Mouse (Mus musculus): ENCODE data around the gene Amotl1. TPM values are rescaled to one million over a fixed set of nuclear protein-coding genes. Genes with fewer than 3 reads are reported as not detected.

The Amotl1 gene
- polyA plus RNA-seq, 1 experiment, result 36.0 TPM

GRCm38 (mm10) chr9:14607464-14607863 lies 37.4 kb downstream of the Amotl1 start:
- H3K4me1 ChIP-seq (ENCODE audit: control insufficient read depth, insufficient read depth, low read length), result no peaks in the 10 kb centered on the region
- no peak overlapping the region for H3K27ac ChIP-seq (ENCODE audit: insufficient read depth, low read length)
- H3K9ac ChIP-seq (ENCODE audit: low read depth, poor library complexity, severe bottlenecking), result no peak overlapping the region
- no peaks in the 10 kb centered on the region for H3K9me3 ChIP-seq (replicated peaks; ENCODE audit: control insufficient read depth, insufficient read depth, low read length, poor library complexity, severe bottlenecking)
- H3K36me3 ChIP-seq (ENCODE audit: control insufficient read depth, insufficient read depth, low read length, poor library complexity, severe bottlenecking), result no peaks in the 10 kb centered on the region
- TF ChIP-seq CTCF (IDR thresholded peaks at IDR 0.05; ENCODE audit: low read depth, low read length), result no peak
- TF ChIP-seq POLR2A (IDR thresholded peaks at IDR 0.05; ENCODE audit: insufficient read depth, low read length), result no peak
- no peak for TF ChIP-seq EP300 (IDR thresholded peaks at IDR 0.05; ENCODE audit: insufficient read depth, low read depth, low read length)
- no peak overlapping the region for H3K4me3 ChIP-seq (ENCODE audit: low read depth, low read length)
- no peaks in the 10 kb centered on the region for H3K27me3 ChIP-seq (ENCODE audit: control insufficient read depth, insufficient read depth, low read length, poor library complexity, severe bottlenecking)

GRCm38 (mm10) chr9:14605992-14606391 lies 38.9 kb downstream of the Amotl1 start:
- H3K9ac ChIP-seq (ENCODE audit: low read depth, poor library complexity, severe bottlenecking), result no peak overlapping the region

GRCm38 (mm10) chr9:14604363-14604762 lies 40.5 kb downstream of the Amotl1 start:
- Histone ChIP-seq H3K4me3 (ENCODE audit: low read depth, low read length) (no peak overlapping the region), H3K9me3 (replicated peaks; ENCODE audit: control insufficient read depth, insufficient read depth, low read length, poor library complexity, severe bottlenecking) (no peaks in the 10 kb centered on the region), H3K36me3 (ENCODE audit: control insufficient read depth, insufficient read depth, low read length, poor library complexity, severe bottlenecking) (no peaks in the 10 kb centered on the region), H3K27me3 (ENCODE audit: control insufficient read depth, insufficient read depth, low read length, poor library complexity, severe bottlenecking) (no peaks in the 10 kb centered on the region), H3K27ac (ENCODE audit: insufficient read depth, low read length) (no peak overlapping the region), H3K9ac (ENCODE audit: low read depth, poor library complexity, severe bottlenecking) (no peak overlapping the region), H3K4me1 (ENCODE audit: control insufficient read depth, insufficient read depth, low read length) (no peaks in the 10 kb centered on the region)
- TF ChIP-seq EP300 (IDR thresholded peaks at IDR 0.05; ENCODE audit: insufficient read depth, low read depth, low read length), result no peak
- TF ChIP-seq POLR2A (IDR thresholded peaks at IDR 0.05; ENCODE audit: insufficient read depth, low read length), result no peak
- no peak for TF ChIP-seq CTCF (IDR thresholded peaks at IDR 0.05; ENCODE audit: low read depth, low read length)

More at GRCm38 (mm10) chr9:14605992-14606391, 38.9 kb downstream of the Amotl1 start:
- Histone ChIP-seq H3K4me1 (ENCODE audit: control insufficient read depth, insufficient read depth, low read length) (no peaks in the 10 kb centered on the region), H3K9me3 (replicated peaks; ENCODE audit: control insufficient read depth, insufficient read depth, low read length, poor library complexity, severe bottlenecking) (no peaks in the 10 kb centered on the region), H3K27ac (ENCODE audit: insufficient read depth, low read length) (no peak overlapping the region), H3K36me3 (ENCODE audit: control insufficient read depth, insufficient read depth, low read length, poor library complexity, severe bottlenecking) (no peaks in the 10 kb centered on the region), H3K4me3 (ENCODE audit: low read depth, low read length) (no peak overlapping the region), H3K27me3 (ENCODE audit: control insufficient read depth, insufficient read depth, low read length, poor library complexity, severe bottlenecking) (no peaks in the 10 kb centered on the region)
- TF ChIP-seq POLR2A (IDR thresholded peaks at IDR 0.05; ENCODE audit: insufficient read depth, low read length), result no peak
- TF ChIP-seq EP300 (IDR thresholded peaks at IDR 0.05; ENCODE audit: insufficient read depth, low read depth, low read length), result no peak
- no peak for TF ChIP-seq CTCF (IDR thresholded peaks at IDR 0.05; ENCODE audit: low read depth, low read length)

- TF ChIP-seq CTCF (IDR thresholded peaks at IDR 0.05; ENCODE audit: low read depth, low read length) (no peak), POLR2A (IDR thresholded peaks at IDR 0.05; ENCODE audit: insufficient read depth, low read length) (no peak), EP300 (IDR thresholded peaks at IDR 0.05; ENCODE audit: insufficient read depth, low read depth, low read length) (no peak)
- Histone ChIP-seq H3K36me3 (ENCODE audit: control insufficient read depth, insufficient read depth, low read length, poor library complexity, severe bottlenecking) (no peaks in the 10 kb centered on the region), H3K4me1 (ENCODE audit: control insufficient read depth, insufficient read depth, low read length) (no peaks in the 10 kb centered on the region), H3K4me3 (ENCODE audit: low read depth, low read length) (no peak overlapping the region), H3K9ac (ENCODE audit: low read depth, poor library complexity, severe bottlenecking) (no peak overlapping the region), H3K9me3 (replicated peaks; ENCODE audit: control insufficient read depth, insufficient read depth, low read length, poor library complexity, severe bottlenecking) (no peaks in the 10 kb centered on the region), H3K27ac (ENCODE audit: insufficient read depth, low read length) (no peak overlapping the region), H3K27me3 (ENCODE audit: control insufficient read depth, insufficient read depth, low read length, poor library complexity, severe bottlenecking) (no peaks in the 10 kb centered on the region)
These were observed 41.4 kb downstream of the Amotl1 start for GRCm38 (mm10) chr9:14603475-14603874.

- Histone ChIP-seq H3K4me3 (ENCODE audit: low read depth, low read length) (no peak overlapping the region), H3K4me1 (ENCODE audit: control insufficient read depth, insufficient read depth, low read length) (no peaks in the 10 kb centered on the region), H3K9me3 (replicated peaks; ENCODE audit: control insufficient read depth, insufficient read depth, low read length, poor library complexity, severe bottlenecking) (no peaks in the 10 kb centered on the region), H3K27me3 (ENCODE audit: control insufficient read depth, insufficient read depth, low read length, poor library complexity, severe bottlenecking) (no peaks in the 10 kb centered on the region), H3K9ac (ENCODE audit: low read depth, poor library complexity, severe bottlenecking) (no peak overlapping the region), H3K27ac (ENCODE audit: insufficient read depth, low read length) (no peak overlapping the region), H3K36me3 (ENCODE audit: control insufficient read depth, insufficient read depth, low read length, poor library complexity, severe bottlenecking) (no peaks in the 10 kb centered on the region)
- TF ChIP-seq CTCF (IDR thresholded peaks at IDR 0.05; ENCODE audit: low read depth, low read length) (no peak), EP300 (IDR thresholded peaks at IDR 0.05; ENCODE audit: insufficient read depth, low read depth, low read length) (no peak), POLR2A (IDR thresholded peaks at IDR 0.05; ENCODE audit: insufficient read depth, low read length) (no peak)
These were observed 45.1 kb downstream of the Amotl1 start for GRCm38 (mm10) chr9:14599799-14600198.

- TF ChIP-seq EP300 (IDR thresholded peaks at IDR 0.05; ENCODE audit: insufficient read depth, low read depth, low read length), result no peak
- TF ChIP-seq POLR2A (IDR thresholded peaks at IDR 0.05; ENCODE audit: insufficient read depth, low read length), result no peak
- no peak for TF ChIP-seq CTCF (IDR thresholded peaks at IDR 0.05; ENCODE audit: low read depth, low read length)
- Histone ChIP-seq H3K4me1 (ENCODE audit: control insufficient read depth, insufficient read depth, low read length) (no peaks in the 10 kb centered on the region), H3K36me3 (ENCODE audit: control insufficient read depth, insufficient read depth, low read length, poor library complexity, severe bottlenecking) (peaks cover 2% of the 10 kb centered on the region; the same call in 1 of the 2 replicates), H3K9me3 (replicated peaks; ENCODE audit: control insufficient read depth, insufficient read depth, low read length, poor library complexity, severe bottlenecking) (no peaks in the 10 kb centered on the region), H3K27ac (ENCODE audit: insufficient read depth, low read length) (no peak overlapping the region), H3K27me3 (ENCODE audit: control insufficient read depth, insufficient read depth, low read length, poor library complexity, severe bottlenecking) (no peaks in the 10 kb centered on the region), H3K4me3 (ENCODE audit: low read depth, low read length) (no peak overlapping the region), H3K9ac (ENCODE audit: low read depth, poor library complexity, severe bottlenecking) (no peak overlapping the region)
These were observed 46.7 kb downstream of the Amotl1 start for GRCm38 (mm10) chr9:14598157-14598556.
